Mouse (Mus musculus): Measurements from ENCODE around the gene Pex19.

The Pex19 gene

GRCm38 (mm10) chr1:172126376-172127347 lies at the start of gene Pex19:
Gene Pex19, plus strand, starts transcription at chr1:172126755.
- DNase-seq (ENCODE audit: low spot score) = peak; percentile 77

GRCm38 (mm10) chr1:172077981-172078380 lies 48.6 kb upstream of the Pex19 start:
- no peak for DNase-seq (ENCODE audit: low spot score)

- DNase-seq (ENCODE audit: low spot score) = peak; percentile 93
Observed at GRCm38 (mm10) chr1:172082101-172082898, 44.3 kb upstream of the Pex19 start, which contains the start of the genes Copa and Ncstn. Gene Copa, plus strand, starts transcription at chr1:172082529. Gene Ncstn, minus strand, starts transcription at chr1:172082795.

- no peak for DNase-seq (ENCODE audit: low spot score)
Observed at GRCm38 (mm10) chr1:172082899-172083445, 43.6 kb upstream of the Pex19 start.

GRCm38 (mm10) chr1:172093522-172093921 lies 33.0 kb upstream of the Pex19 start:
- DNase-seq (ENCODE audit: low spot score) = no peak

DNA sequence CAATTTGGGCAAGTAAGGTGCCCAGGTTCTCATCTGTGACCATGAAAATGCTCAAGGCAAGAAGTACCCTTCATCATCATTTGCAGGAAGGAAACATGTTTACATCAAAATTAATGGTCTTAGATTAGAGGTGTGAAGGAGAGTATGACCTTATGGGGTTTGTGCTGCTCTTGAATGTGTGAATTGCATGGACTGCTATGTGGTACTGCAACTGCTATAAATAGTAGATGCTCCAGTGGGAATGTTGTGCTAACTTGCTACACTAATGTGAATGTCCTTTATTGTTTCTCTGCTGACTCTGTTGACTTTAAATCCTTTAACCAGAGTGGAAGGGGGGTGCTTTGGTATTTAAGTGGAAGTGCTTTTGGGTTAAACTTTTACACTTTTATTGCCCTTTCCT lies 32.3 kb upstream of the Pex19 start:
- DNase-seq (ENCODE audit: low spot score) = no peak

DNA sequence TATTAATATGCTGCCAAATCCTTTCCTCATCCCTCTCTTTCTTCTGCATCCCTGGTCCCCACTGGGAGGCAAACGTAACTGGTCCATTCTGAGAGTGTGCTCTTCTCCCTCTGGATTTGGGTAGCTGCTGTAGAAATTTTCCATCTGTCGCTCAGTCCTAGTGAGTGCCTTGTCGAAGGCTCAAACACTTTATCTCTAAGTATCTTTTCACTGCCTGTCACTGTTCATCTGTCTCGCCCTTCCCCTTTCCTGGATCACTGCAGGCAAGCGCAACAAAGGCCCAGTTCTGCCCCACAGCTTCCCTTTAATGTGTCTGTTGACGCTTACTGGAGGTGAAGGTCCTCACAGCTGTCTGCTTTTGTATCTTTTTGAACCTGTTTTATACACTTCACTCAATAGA lies 31.4 kb upstream of the Pex19 start:
- DNase-seq (ENCODE audit: low spot score) = no peak

DNA sequence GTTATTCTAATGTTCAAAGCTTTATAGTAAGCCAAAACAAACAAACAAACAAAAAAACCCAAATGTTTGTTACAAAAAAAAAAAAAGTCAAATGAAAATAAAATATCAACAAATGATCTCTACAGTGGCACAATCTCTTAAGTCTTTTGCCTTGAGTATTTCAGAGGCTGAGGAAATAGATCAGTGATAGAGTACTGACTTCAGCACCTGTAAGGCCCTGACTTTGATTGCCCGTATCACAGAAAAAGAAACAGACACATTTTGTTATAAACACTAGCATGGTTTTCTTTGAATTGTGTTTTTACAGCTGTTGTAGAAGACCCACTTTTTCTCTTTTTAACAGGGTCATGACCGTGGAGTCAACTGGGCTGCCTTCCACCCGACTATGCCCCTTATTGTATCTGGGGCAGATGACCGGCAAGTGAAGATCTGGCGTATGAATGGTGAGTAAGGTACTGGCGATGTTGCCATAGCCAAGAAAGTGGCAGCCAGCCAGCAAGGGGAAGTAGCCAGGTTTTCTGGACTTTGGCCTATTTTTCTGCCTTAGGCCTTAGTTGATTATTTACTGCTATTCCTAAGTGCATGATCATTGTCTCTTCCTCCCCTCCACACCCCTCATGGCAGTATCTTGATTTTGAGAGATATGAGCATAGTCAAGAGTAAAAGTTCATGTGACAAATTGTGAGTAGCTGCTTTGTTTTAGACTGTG lies 27.1 kb upstream of the Pex19 start:
- DNase-seq (ENCODE audit: low spot score) = no peak

GRCm38 (mm10) chr1:172103619-172104018 lies 22.9 kb upstream of the Pex19 start:
- no peak for DNase-seq (ENCODE audit: low spot score)

DNA sequence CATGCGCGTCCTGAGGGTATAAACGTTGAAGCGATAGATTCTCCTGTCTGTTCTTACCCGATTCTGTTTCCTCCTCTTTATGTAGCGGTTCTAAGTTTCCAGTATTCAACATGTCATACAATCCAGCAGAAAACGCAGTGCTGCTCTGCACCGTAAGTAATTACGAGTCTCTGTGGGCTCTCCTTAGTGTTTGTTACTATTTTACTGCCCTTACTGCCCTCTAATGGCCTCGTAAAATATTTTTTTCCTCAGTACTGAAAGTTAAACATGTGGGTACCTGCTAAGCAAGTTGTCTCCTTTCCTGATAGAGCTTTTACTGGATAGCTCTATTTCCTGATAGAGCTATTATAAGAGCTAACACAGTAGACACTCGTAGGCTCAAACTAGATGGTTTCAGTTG lies 21.5 kb upstream of the Pex19 start:
- DNase-seq (ENCODE audit: low spot score) = no peak

- DNase-seq (ENCODE audit: low spot score) = no peak
Observed at GRCm38 (mm10) chr1:172107777-172108477, 18.6 kb upstream of the Pex19 start.

- no peak for DNase-seq (ENCODE audit: low spot score)
Observed at GRCm38 (mm10) chr1:172116948-172117347, 9.6 kb upstream of the Pex19 start.

DNA sequence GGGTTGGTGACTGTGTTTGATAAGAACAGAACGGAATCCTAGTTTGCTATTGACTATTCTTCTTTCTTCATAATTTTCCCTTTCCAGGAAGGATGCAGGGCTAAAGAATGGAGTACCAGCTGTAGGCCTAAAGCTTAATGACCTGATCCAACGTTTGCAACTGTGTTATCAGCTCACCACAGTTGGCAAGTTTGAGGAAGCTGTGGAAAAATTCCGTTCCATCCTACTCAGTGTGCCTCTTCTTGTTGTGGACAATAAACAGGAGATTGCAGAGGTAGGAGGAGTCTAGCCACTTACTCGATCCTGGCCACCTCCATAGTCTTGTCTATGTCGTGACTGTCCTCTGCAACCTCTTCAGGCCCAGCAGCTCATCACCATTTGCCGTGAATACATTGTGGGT lies 7.5 kb upstream of the Pex19 start:
- DNase-seq (ENCODE audit: low spot score) = no peak

GRCm38 (mm10) chr1:172119720-172120119 lies 6.8 kb upstream of the Pex19 start:
- DNase-seq (ENCODE audit: low spot score) = peak; percentile 32

DNA sequence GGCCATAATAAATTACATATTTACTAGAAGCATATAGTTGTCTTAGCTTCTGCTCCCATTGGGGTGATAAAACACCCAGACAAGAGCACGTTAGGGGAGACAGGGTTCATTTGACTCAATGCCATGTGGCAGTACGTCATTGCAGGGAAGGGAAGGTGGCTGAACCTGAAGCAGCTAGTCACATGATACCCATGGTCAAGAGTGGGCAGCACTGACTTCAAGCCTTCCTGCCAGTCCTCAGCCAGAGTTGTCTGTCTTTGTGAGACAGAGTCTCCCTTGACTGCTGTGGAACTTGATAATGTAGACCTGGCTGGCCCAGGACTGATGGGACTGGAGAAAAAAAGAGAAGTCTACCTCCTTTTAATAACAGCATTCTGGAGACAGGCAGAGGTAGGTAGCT lies 3.9 kb upstream of the Pex19 start:
- no peak for DNase-seq (ENCODE audit: low spot score)

DNA sequence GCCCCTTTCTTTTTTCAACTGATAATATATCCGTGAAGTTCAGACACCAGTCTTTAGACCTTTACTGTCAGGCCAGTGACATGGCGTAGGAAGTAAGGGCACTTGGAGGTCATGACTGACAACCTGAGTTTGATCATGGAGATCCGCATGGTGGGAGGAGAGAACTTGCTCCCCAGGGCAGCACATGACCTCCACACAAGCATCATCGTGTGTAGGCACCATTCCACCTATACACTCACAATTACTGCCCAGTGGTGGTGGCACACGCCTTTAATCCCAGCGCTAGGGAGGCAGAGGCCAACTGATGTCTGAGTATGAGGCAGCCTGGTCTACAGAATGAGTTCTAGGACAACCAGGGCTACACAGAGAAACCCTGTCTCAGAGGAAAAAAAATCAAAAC lies 2.0 kb upstream of the Pex19 start:
- DNase-seq (ENCODE audit: low spot score) = no peak

GRCm38 (mm10) chr1:172127487-172127886 lies 932 bp downstream of the Pex19 start:
- DNase-seq (ENCODE audit: low spot score) = no peak

- no peak for DNase-seq (ENCODE audit: low spot score)
Observed at GRCm38 (mm10) chr1:172128563-172128962, 2.0 kb downstream of the Pex19 start.

GRCm38 (mm10) chr1:172129108-172129507 lies 2.6 kb downstream of the Pex19 start:
- DNase-seq (ENCODE audit: low spot score) = no peak

- no peak for DNase-seq (ENCODE audit: low spot score)
Observed at GRCm38 (mm10) chr1:172129780-172130179, 3.2 kb downstream of the Pex19 start.

DNA sequence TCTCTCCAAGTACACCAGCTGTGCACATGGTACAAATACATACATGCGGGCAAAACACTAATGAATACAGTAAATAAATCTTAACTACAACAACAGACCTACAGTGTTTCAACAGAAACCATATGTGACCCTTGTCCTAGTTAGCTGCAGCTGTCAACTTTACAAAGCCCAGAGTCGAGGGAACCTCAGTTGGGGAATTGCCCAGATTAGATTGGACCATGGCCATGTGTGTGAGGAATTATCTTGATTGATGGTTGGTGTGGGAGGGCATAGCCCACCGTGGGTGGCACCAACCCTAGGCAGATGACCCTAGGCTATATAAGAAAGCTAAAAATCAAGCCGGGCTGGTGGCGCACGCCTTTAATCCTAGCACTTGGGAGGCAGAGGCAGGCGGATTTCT lies 5.8 kb downstream of the Pex19 start:
- DNase-seq (ENCODE audit: low spot score) = no peak
